Mouse (Mus musculus) CH12.LX (cell line): ENCODE results near the gene P3h3. TPM values are rescaled to one million over a fixed set of nuclear protein-coding genes. Genes with fewer than 3 reads are reported as not detected.

ENCODE experiments used
- DNase-seq: peaks from one replicate; pipeline ENCODE4 v3.0.0-alpha.2; 2013; ENCODE audit errors: extremely low read depth
- H3K27ac ChIP-seq: 2 replicates; pipeline ENCODE4 v1.5.1; 2012; ENCODE audit warnings: low read depth, mild to moderate bottlenecking, control low read depth, moderate library complexity; ENCODE audit not compliant: insufficient read depth
- H3K27me3 ChIP-seq: replicated peaks from 2 replicates; pipeline ENCODE3; 2012; ENCODE audit warnings: inconsistent platforms
- H3K36me3 ChIP-seq, 2 experiments: replicated peaks in 1 of 2; 2 replicates each; pipeline versions ENCODE3 to v1.6.1; 2012; ENCODE audit warnings: inconsistent platforms in 1 of 2, low read length in 1 of 2, mild to moderate bottlenecking in 1 of 2, mixed read lengths in 1 of 2, moderate library complexity in 1 of 2; ENCODE audit not compliant: control insufficient read depth in 1 of 2, insufficient read depth in 1 of 2
- H3K4me1 ChIP-seq, 2 experiments: 2 replicates each; pipeline ENCODE4 v1.6.1; 2012; ENCODE audit warnings: inconsistent platforms in 1 of 2, moderate library complexity in 1 of 2; ENCODE audit not compliant: insufficient read depth in 2 of 2, control insufficient read depth in 1 of 2
- H3K4me2 ChIP-seq: 2 replicates; pipeline ENCODE4 v1.6.1; 2012; ENCODE audit warnings: low read depth, mild to moderate bottlenecking, control low read depth; ENCODE audit not compliant: poor library complexity, insufficient read depth, severe bottlenecking
- H3K4me3 ChIP-seq, 3 experiments: fragments of 150-350 bp in 1 of 3; sonication (generic) in 1 of 3; replicated peaks in 1 of 3; 2 replicates each; pipeline versions ENCODE3 to v1.5.1; 2011 to 2012; ENCODE audit warnings: low read depth in 2 of 3, low read length in 2 of 3, mild to moderate bottlenecking in 2 of 3, moderate library complexity in 2 of 3, control low read depth in 1 of 3, improper control_type of control experiment in 1 of 3, inconsistent platforms in 1 of 3, mixed read lengths in 1 of 3; ENCODE audit not compliant: poor library complexity in 1 of 3
- H3K79me2 ChIP-seq: replicated peaks from 2 replicates; pipeline ENCODE4 v1.6.1; 2012; ENCODE audit warnings: mild to moderate bottlenecking, moderate library complexity; ENCODE audit not compliant: control insufficient read depth, poor library complexity, insufficient read depth, severe bottlenecking; ENCODE audit errors: extremely low read depth
- H3K9ac ChIP-seq: 2 replicates; pipeline ENCODE4 v1.6.1; 2012; ENCODE audit warnings: low read depth, mild to moderate bottlenecking, control low read depth, moderate library complexity; ENCODE audit not compliant: insufficient read depth
- H3K9me3 ChIP-seq: replicated peaks from 2 replicates; pipeline ENCODE3; 2012; ENCODE audit warnings: low read length, inconsistent platforms, mixed read lengths
- BHLHE40 ChIP-seq: IDR thresholded peaks from 2 replicates; pipeline ENCODE4 v1.6.1; 2011; ENCODE audit warnings: mild to moderate bottlenecking, low read depth, low read length, improper control_type of control experiment
- CHD1 ChIP-seq: IDR thresholded peaks from 2 replicates; pipeline ENCODE4 v1.6.1; 2012; ENCODE audit warnings: low read depth, low read length, improper control_type of control experiment, inconsistent platforms
- CHD2 ChIP-seq: IDR thresholded peaks from 2 replicates; pipeline ENCODE4 v1.6.1; 2011; ENCODE audit warnings: low read length, improper control_type of control experiment
- CTCF ChIP-seq, 2 experiments: IDR thresholded peaks in 1 of 2; conservative IDR thresholded peaks in 1 of 2; 2 replicates each; pipeline ENCODE4 v1.5.1; 2011 to 2012; ENCODE audit warnings: low read depth in 2 of 2, low read length in 2 of 2, improper control_type of control experiment in 1 of 2, inconsistent platforms in 1 of 2, mild to moderate bottlenecking in 1 of 2, moderate library complexity in 1 of 2
- E2F4 ChIP-seq: IDR thresholded peaks from 2 replicates; pipeline ENCODE4 v1.6.1; 2011; ENCODE audit warnings: low read depth, low read length, improper control_type of control experiment; ENCODE audit not compliant: insufficient replicate concordance
- ELF1 ChIP-seq: IDR thresholded peaks from 2 replicates; pipeline ENCODE4 v1.6.1; 2014; ENCODE audit warnings: low read depth, mild to moderate bottlenecking, inconsistent platforms, low read length, improper control_type of control experiment
- EP300 ChIP-seq: IDR thresholded peaks from 2 replicates; pipeline ENCODE4 v1.6.1; 2011; ENCODE audit warnings: low read length, improper control_type of control experiment
- ETS1 ChIP-seq: conservative IDR thresholded peaks from 2 replicates; pipeline ENCODE4 v1.6.1; 2012; ENCODE audit warnings: low read depth, mild to moderate bottlenecking, inconsistent platforms, low read length, improper control_type of control experiment, moderate library complexity
- GABPA ChIP-seq: IDR thresholded peaks from 2 replicates; pipeline ENCODE4 v1.6.1; 2012; ENCODE audit warnings: low read depth, low read length, improper control_type of control experiment, inconsistent platforms; ENCODE audit not compliant: insufficient replicate concordance
- HCFC1 ChIP-seq: IDR thresholded peaks from 2 replicates; pipeline ENCODE4 v1.6.1; 2012; ENCODE audit warnings: low read depth, mild to moderate bottlenecking, inconsistent platforms, low read length, improper control_type of control experiment
- IRF4 ChIP-seq: IDR thresholded peaks from 2 replicates; pipeline ENCODE4 v1.6.1; 2014; ENCODE audit warnings: low read depth, mild to moderate bottlenecking, inconsistent platforms, low read length, improper control_type of control experiment
- JUN ChIP-seq: IDR thresholded peaks from 2 replicates; pipeline ENCODE4 v1.6.1; 2011; ENCODE audit warnings: low read depth, mild to moderate bottlenecking, low read length, improper control_type of control experiment, moderate library complexity; ENCODE audit not compliant: insufficient read depth
- JUND ChIP-seq: conservative IDR thresholded peaks from 2 replicates; pipeline ENCODE4 v1.6.1; 2011; ENCODE audit warnings: low read depth, low read length, improper control_type of control experiment
- KAT2A ChIP-seq: IDR thresholded peaks from 2 replicates; pipeline ENCODE4 v1.6.1; 2012; ENCODE audit warnings: low read length, improper control_type of control experiment, inconsistent platforms; ENCODE audit not compliant: insufficient replicate concordance
- MAFK ChIP-seq: IDR thresholded peaks from 2 replicates; pipeline ENCODE4 v1.6.1; 2011; ENCODE audit warnings: low read length, improper control_type of control experiment; ENCODE audit not compliant: insufficient replicate concordance
- MAX ChIP-seq: IDR thresholded peaks from 2 replicates; pipeline ENCODE4 v1.6.1; 2011; ENCODE audit warnings: low read length, improper control_type of control experiment
- MAZ ChIP-seq: IDR thresholded peaks from 2 replicates; pipeline ENCODE4 v1.6.1; 2012; ENCODE audit warnings: low read depth, mild to moderate bottlenecking, inconsistent platforms, low read length, improper control_type of control experiment, moderate library complexity
- MEF2A ChIP-seq: IDR thresholded peaks from 2 replicates; pipeline ENCODE4 v1.6.1; 2014; ENCODE audit warnings: low read depth, mild to moderate bottlenecking, inconsistent platforms, low read length, improper control_type of control experiment, borderline replicate concordance
- MXI1 ChIP-seq: IDR thresholded peaks from 2 replicates; pipeline ENCODE4 v1.6.1; 2011; ENCODE audit warnings: mild to moderate bottlenecking, low read depth, low read length, improper control_type of control experiment
- MYC ChIP-seq: IDR thresholded peaks from 2 replicates; pipeline ENCODE4 v1.6.1; 2011; ENCODE audit warnings: low read depth, mild to moderate bottlenecking, improper control_type of control experiment, low read length
- NELFE ChIP-seq: IDR thresholded peaks from 2 replicates; pipeline ENCODE4 v1.6.1; 2011; ENCODE audit warnings: low read depth, low read length, improper control_type of control experiment
- NRF1 ChIP-seq: IDR thresholded peaks from 2 replicates; pipeline ENCODE4 v1.6.1; 2014; ENCODE audit warnings: low read depth, mild to moderate bottlenecking, inconsistent platforms, low read length, improper control_type of control experiment, moderate library complexity
- PAX5 ChIP-seq: IDR thresholded peaks from 2 replicates; pipeline ENCODE4 v1.6.1; 2012; ENCODE audit warnings: low read length, inconsistent platforms, mixed read lengths
- POLR2A ChIP-seq: IDR thresholded peaks from 2 replicates; pipeline ENCODE4 v1.6.1; 2011; ENCODE audit warnings: low read depth, mild to moderate bottlenecking, improper control_type of control experiment, low read length
- POLR2AphosphoS2 ChIP-seq: IDR thresholded peaks from 2 replicates; pipeline ENCODE4 v1.6.1; 2011; ENCODE audit warnings: low read depth, low read length, improper control_type of control experiment
- RAD21 ChIP-seq: IDR thresholded peaks from 2 replicates; pipeline ENCODE4 v1.6.1; 2011; ENCODE audit warnings: low read depth, mild to moderate bottlenecking, low read length, improper control_type of control experiment, moderate library complexity
- RCOR1 ChIP-seq: conservative IDR thresholded peaks from 2 replicates; pipeline ENCODE4 v1.6.1; 2012; ENCODE audit warnings: low read depth, mild to moderate bottlenecking, inconsistent platforms, low read length, improper control_type of control experiment
- SIN3A ChIP-seq: IDR thresholded peaks from 2 replicates; pipeline ENCODE4 v1.6.1; 2012; ENCODE audit warnings: low read length, improper control_type of control experiment, inconsistent platforms
- SMC3 ChIP-seq: IDR thresholded peaks from 2 replicates; pipeline ENCODE4 v1.6.1; 2011; ENCODE audit warnings: low read depth, low read length, improper control_type of control experiment
- TBP ChIP-seq: conservative IDR thresholded peaks from 2 replicates; pipeline ENCODE4 v1.6.1; 2011; ENCODE audit warnings: low read depth, low read length, improper control_type of control experiment
- TCF12 ChIP-seq: IDR thresholded peaks from 2 replicates; pipeline ENCODE4 v1.6.1; 2014; ENCODE audit warnings: low read depth, mild to moderate bottlenecking, inconsistent platforms, low read length, improper control_type of control experiment
- UBTF ChIP-seq: IDR thresholded peaks from 2 replicates; pipeline ENCODE4 v1.6.1; 2012; ENCODE audit warnings: low read depth, mild to moderate bottlenecking, inconsistent platforms, low read length, improper control_type of control experiment, moderate library complexity
- USF1 ChIP-seq: IDR thresholded peaks from 2 replicates; pipeline ENCODE4 v1.6.1; 2014; ENCODE audit warnings: low read depth, mild to moderate bottlenecking, inconsistent platforms, low read length, improper control_type of control experiment
- USF2 ChIP-seq: conservative IDR thresholded peaks from 2 replicates; pipeline ENCODE4 v1.6.1; 2011; ENCODE audit warnings: low read depth, low read length, improper control_type of control experiment
- ZC3H11A ChIP-seq: IDR thresholded peaks from 2 replicates; pipeline ENCODE4 v1.6.1; 2012; ENCODE audit warnings: low read depth, mild to moderate bottlenecking, inconsistent platforms, low read length, improper control_type of control experiment
- ZKSCAN1 ChIP-seq: IDR thresholded peaks from 2 replicates; pipeline ENCODE4 v1.6.1; 2012; ENCODE audit warnings: low read depth, inconsistent platforms, low read length, improper control_type of control experiment, borderline replicate concordance
- ZMIZ1 ChIP-seq: IDR thresholded peaks from 2 replicates; pipeline ENCODE4 v1.6.1; 2012; ENCODE audit warnings: low read depth, mild to moderate bottlenecking, inconsistent platforms, low read length, improper control_type of control experiment
- ZNF384 ChIP-seq: IDR thresholded peaks from 2 replicates; pipeline ENCODE4 v1.6.1; 2012; ENCODE audit warnings: low read depth, low read length, improper control_type of control experiment, inconsistent platforms
- dilution Hi-C: fragments of 300-500 bp; cut with MboI; formaldehyde crosslinking; loops from 2 replicates; pipeline ENCODE4 v1.14.3; 2020; ENCODE audit warnings: low sequenced_read_pairs; ENCODE audit not compliant: extremely low pct_unique_long_range_greater_than_20kb, extremely low pct_ligation_motif_present
- in situ Hi-C: fragments of 300-500 bp; cut with MboI; formaldehyde crosslinking; loops from 3 replicates; pipeline ENCODE4 v1.14.3; 2019; ENCODE audit warnings: low sequenced_read_pairs, low pct_ligation_motif_present, low pct_unique_long_range_greater_than_20kb, mixed read lengths
- polyA plus RNA-seq: library from polyadenylated mRNA; unstranded; fragments of >175 nt; gene quantifications from 2 replicates; pipeline ENCODE4 v1.2.1, GENCODE M21; 2012; ENCODE audit warnings: low read depth; ENCODE audit not compliant: insufficient read length
- total RNA-seq, 2 experiments: library from RNA; depleted of rRNA; stranded (reverse); fragments of 300-350 nt in 1 of 2; fragments of >200 nt in 1 of 2; gene quantifications; 2 replicates each; pipeline ENCODE4 v1.2.3; 2012 to 2014

Gene P3h3
- total and polyA plus RNA-seq, 3 experiments = 0.31 to 0.34 TPM; not detected in 1

DNA sequence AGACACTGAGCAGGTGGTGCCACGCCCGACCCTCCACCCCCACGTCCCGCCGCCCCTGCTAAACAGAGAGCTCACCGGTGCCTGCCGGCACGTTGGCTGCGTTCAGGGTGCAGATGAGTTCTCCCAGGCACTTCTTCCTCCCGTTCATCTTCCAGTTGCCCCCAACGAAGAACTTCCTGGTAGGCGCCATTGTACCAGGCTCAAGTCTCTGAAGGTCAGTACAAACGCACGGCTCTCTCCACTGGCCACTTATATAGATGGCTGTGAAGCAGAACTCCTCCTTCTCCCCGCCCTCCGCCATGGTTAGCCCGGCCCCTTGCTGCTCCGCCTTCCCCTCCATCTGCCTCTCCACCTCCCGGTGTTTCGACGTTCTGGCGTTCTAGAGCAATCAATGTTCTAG is 43.6 kb downstream of the P3h3 start, which contains the start of gene Tpi1:
Tpi1 (minus strand) TSS at position 364 of the 400 bp plus-strand sequence.
- peak; percentile 51; the same call in 1 of the 2 replicates for TF ChIP-seq RCOR1
- TF ChIP-seq SMC3 = no peak
- TF ChIP-seq ETS1 = no peak
- TF ChIP-seq IRF4 = no peak; the same call in 1 of the 2 replicates
- 0 out of 2 replicates have a peak, but pooled peaks have one; percentile 14 for TF ChIP-seq UBTF
- peak; percentile 17; the same call in 1 of the 2 replicates for TF ChIP-seq HCFC1
- TF ChIP-seq POLR2AphosphoS2 = peak; percentile 98
- TF ChIP-seq PAX5 = no peak
- TF ChIP-seq MAFK = no peak
- no peak for TF ChIP-seq MAX
- TF ChIP-seq MAZ = no peak
- no peak for TF ChIP-seq JUN
- no peak for TF ChIP-seq RAD21
- TF ChIP-seq TCF12 = peak; percentile 82
- no peak for TF ChIP-seq BHLHE40
- no peak for TF ChIP-seq JUND
- no peak for TF ChIP-seq USF2
- no peak for TF ChIP-seq NRF1
- no peak for TF ChIP-seq GABPA
- TF ChIP-seq ZC3H11A = no peak
- 0 out of 2 replicates have a peak, but pooled peaks have one; percentile 13 for TF ChIP-seq MYC
- TF ChIP-seq CHD1 = no peak
- peak; percentile 98 for TF ChIP-seq ZMIZ1
- TF ChIP-seq POLR2A = peak; percentile 99
- TF ChIP-seq TBP = peak; percentile 98
- TF ChIP-seq MXI1 = 0 out of 2 replicates have a peak, but pooled peaks have one; percentile 18
- no peak; the same call in 1 of the 2 replicates for TF ChIP-seq MEF2A
- TF ChIP-seq ELF1 = peak; percentile 72
- no peak for TF ChIP-seq ZKSCAN1
- no peak for TF ChIP-seq KAT2A
- TF ChIP-seq USF1 = no peak
- TF ChIP-seq SIN3A = peak; percentile 54
- peak; percentile 99 for TF ChIP-seq NELFE
- TF ChIP-seq CTCF (conservative IDR thresholded peaks at IDR 0.05 in 1 of 2, IDR thresholded peaks at IDR 0.05 in 1 of 2; ENCODE audit: low read depth in 2 of 2, low read length in 2 of 2) = no peak
- peak; percentile 62 for TF ChIP-seq CHD2
- TF ChIP-seq EP300 = no peak
- TF ChIP-seq E2F4 = no peak
- no peak for TF ChIP-seq ZNF384
- TF ChIP-seq, all 38 proteins: peak for 14
- H3K79me2 ChIP-seq = peaks cover 23% of the 10 kb centered on the region
- peak within 1 kb of the TSS; percentile 95 for H3K9ac ChIP-seq
- dilution Hi-C loops = no loop called here
- H3K36me3 ChIP-seq = peaks cover 63 to 81% of the 10 kb centered on the region in 2 experiments
- peak within 1 kb of the TSS; percentile 83 for H3K4me2 ChIP-seq
- H3K9me3 ChIP-seq = no peaks in the 10 kb centered on the region
- no peaks in the 10 kb centered on the region for H3K27me3 ChIP-seq
- peak within 1 kb of the TSS; percentile 17; the same call in 1 of the 2 replicates for H3K27ac ChIP-seq
- in situ Hi-C loops = no loop called here
- H3K4me3 ChIP-seq = peak within 1 kb of the TSS; percentile 73 to 97 (median 82)
- H3K4me1 ChIP-seq = peaks cover 5 to 34% of the 10 kb centered on the region in 2 experiments
- peak; percentile 86 for DNase-seq
